Mouse (Mus musculus) c-Kit-positive CD71-positive TER-119-negative erythroid progenitor cells, embryonic 14.5 days (primary cell): ENCODE results near the gene Mxra7.
"Not testable (repeated sequence)": the region's sequence is repeated elsewhere in the genome, so short reads cannot be mapped to it uniquely, and the experiment has no call there.

ENCODE experiments used
- DNase-seq: peaks from one replicate; pipeline ENCODE4 v3.0.0-alpha.2; 2013; ENCODE audit warnings: low read depth

The Mxra7 gene

DNA sequence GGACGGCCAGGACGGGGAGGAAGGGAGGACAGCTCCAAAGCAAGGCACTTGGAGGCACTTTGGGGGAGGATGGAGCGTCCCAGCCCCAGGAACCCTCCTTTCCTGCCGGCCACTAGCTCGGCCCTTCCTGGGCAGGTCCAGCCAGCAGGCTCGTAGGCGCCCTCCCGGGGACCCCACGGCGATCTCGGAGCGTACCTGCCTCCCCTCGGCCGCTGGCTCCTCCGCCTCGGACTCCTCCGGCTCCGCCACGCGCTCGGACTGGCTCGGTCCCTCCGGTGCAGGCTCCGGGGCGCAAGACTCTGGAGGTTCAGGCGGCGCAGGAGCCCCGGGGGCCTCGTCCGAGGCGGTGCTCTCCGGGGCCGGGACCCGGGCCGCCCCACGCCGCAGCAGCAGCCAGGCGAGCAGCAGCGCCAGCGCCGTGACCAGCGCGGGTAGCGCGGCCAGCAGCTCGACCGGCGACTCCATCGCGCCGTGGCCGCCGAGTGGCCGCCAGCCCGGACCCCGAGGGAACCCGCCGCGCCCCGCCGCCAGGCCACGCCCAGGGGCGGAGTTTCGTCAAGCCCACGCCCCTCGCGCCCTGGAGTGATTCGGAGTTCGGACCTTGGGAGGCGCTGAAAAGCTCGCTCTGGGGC is at the start of gene Mxra7:
Mxra7 (minus strand) TSS at position 513 of the 632 bp plus-strand sequence.
- DNase-seq: no peak

DNA sequence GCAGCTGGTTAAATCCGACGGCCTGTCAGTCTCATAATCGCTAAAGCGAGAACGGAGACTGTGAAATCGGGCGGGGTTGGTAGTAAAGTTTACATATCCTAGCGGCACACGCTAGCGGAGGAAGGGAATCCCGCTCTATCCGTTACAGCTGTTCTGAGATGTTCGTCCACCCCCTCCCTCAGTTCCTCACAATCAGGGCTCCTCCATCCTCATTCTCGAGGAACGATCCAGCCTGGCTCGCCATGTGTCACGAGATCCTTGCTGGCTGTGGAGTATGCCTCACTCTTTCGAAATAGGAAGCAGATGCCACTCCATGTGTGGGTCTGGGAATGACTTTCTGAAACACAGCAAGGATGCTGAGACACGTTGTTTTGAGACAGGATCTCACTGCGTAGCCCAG is 46.1 kb upstream of the Mxra7 start:
- no peak for DNase-seq

DNA sequence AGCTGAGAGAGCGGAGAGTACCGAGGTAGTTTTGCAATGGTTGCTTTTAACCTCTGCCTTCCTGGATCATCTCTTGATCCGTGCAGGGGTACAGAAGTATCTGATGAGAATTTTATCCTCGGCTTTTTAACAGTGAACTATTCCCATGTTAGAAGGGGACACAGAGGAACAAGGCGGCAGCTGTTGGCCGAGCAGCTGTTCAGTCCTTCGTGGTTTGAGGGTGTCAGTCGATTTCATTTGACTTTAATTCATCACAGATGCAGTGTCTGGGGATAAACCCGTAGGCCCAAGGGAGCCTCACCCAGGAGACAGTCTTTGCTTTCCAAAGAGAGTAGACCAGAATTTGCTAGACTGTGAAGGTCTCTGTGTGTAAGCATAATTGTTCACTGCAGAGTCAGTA is 43.7 kb upstream of the Mxra7 start:
- DNase-seq: no peak

DNA sequence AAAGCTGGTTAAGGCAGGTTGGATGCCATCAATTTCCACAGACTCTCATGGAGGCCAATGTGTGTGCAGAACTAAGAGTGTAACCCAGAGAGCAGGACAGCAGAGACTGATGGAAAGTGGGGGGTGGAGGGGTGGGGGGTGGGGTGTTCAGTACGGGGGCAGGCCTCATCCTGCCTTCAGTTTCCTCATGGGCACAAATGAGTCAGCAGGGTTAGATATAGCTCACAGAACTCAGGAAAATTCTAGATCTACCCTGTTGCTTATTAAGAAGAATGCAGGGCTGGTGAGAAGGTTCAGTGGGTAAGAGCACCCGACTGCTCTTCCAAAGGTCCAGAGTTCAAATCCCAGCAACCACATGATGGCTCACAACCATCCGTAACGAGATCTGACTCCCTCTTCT is 41.8 kb upstream of the Mxra7 start:
- no peak for DNase-seq

DNA sequence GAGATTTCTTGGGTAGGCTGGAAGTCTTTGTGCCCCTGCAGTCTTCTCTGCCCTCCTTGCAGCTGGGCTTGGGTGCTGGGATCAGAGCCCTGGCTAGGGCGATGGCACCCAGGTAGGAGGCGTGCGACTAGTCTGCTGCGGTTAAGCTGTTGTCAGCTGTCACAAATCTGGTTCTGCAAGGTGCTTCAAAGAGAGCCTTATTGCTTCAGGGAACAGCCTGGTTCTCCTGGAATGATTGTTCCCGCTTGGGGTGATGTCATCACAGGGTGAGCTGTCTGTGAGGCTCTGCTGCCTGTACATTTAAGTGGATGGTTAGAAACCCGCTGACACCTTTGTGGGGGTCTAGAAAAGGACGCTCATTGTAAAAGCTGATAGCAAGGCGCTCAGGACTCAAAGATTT is 41.4 kb upstream of the Mxra7 start:
- no peak for DNase-seq

DNA sequence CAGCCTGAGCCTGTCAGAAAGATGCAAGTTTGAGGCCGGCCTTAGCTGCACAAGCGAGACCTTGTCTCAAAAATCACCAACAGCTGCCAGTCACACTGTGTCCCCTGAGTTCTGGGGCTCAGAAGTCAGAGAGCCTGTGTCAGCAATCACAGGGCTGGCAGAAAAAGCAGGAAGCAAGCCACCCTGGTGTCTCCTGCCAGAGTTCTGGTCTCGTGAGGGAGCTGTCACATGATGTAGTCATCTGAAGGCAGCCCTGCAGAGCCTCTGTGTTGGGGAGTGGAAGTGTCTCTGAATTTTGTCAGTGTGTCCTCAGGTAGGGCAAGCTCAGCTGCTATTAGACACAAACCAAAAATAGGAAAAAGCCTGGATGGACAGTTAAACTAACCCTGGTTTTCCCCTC is 40.3 kb upstream of the Mxra7 start:
- DNase-seq: no peak

DNA sequence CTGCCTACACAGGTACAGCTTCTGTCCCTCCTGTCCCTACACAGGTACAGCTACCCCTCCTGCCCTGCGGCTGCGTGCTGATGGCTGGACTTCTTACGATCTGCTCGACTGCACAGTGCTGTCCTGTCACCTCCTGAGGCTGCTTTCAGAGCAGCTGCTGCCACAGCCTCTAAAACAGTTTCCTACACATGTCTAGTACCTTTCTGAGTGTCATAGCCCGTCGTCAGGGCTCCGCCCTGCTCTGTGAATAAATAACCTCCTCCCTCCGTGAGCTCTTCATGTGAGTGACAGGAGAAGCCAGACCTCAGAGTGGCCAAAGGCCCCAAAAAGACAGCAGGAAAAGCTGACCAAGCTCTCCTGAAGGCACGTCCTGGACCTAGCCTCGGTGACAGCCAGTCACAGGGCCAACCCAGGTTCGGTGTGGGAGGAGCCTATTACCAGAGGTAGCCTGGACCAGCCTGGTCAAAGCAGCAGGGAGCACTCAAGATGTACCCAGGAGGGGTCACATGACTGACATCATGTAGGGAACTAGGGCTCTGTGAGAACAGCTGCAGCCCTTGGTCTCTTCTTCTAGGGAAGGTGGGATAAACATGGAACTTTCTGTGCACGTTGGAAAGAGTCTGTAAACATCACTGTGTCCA is 38.2 kb upstream of the Mxra7 start:
- no peak for DNase-seq

DNA sequence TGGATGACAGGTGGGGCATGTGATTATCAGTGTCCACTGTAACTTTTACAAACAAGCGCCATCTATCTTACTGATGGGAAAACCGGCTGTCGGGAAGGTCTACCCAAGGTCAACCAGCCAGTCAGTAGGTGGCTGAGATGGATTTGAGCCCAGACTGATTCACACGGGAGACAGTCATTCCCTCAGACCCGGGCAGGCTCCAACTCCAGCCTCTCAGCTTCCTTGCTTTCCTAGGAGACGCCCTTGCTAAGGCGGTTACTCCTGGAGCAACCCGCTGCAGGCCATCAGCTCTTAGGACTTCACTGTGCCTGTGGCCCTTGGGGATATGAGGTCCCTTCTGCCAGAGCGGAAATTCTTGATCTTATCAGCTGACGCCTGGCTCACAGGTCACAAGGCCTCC is 36.6 kb upstream of the Mxra7 start:
- DNase-seq: no peak

DNA sequence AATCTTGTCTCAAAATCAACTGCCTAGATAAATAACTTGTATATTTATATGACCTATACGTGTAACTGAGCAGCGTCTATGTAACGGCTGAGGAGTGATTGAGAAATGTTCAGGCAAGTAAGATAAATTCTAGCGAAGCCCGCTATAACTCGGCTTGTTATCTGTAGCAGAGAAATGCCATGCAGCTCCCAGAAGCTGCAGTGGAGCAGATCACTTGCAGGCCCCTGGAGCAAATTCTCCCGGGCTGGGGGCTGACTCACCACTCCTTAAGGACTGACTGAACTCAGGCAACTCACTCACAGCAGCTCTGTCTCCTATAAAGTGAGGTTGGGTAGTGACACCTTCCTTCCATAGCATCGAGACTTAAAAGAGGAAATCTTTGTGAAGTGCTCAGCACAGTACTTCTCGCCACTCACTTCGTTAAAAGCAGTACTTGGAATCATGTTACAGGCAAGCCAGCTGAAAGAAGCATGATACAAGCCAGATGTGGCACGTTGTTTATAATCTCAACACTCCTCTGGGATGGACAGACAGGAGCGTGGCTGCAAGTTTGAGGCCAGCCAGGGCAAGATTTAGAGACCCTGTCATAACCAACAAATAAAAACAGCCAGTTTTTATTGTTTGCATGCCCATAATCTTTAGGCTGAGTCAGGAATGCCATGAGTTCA is 29.5 kb upstream of the Mxra7 start:
- no peak for DNase-seq

DNA sequence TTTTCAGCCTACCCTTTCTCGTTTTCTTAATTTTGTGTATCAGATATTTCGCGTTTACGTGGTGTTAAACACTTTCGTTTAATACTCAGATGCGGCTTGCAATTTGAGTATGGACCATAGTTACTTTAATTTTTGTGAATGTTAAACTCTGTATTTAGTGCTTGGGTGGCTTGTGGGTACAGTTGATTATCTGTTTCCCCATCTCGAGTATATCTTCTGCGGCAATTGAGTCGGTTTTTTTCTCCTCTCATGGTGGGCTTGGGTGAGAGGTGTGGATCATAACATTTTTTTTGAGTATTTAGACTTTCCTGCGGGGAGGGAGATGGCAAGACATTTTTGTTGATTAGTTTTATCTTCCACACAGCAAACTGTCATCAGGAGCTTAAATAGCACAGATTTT is 26.4 kb upstream of the Mxra7 start:
- no peak for DNase-seq

DNA sequence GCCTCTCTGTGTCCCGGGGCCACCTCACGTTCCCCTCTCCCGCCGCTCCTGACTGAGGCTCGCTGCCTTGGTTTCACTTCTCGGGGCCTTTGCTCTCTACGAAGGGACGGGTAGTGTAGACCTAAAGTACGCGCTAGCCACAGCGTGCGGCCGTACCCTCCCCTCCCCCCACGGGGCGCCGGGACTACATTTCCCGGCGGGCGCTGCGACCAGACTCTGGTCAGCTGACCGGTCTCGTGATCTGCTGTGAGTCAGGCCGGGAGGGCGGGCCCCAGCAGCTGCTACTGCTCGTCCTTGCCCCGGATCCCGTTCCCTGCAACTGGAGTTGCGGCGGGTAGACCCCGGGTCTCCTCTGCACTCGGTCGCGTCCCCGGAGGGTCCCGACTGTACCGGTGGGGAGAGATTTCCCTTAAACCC is 25.7 kb upstream of the Mxra7 start:
- peak; percentile 88 for DNase-seq

DNA sequence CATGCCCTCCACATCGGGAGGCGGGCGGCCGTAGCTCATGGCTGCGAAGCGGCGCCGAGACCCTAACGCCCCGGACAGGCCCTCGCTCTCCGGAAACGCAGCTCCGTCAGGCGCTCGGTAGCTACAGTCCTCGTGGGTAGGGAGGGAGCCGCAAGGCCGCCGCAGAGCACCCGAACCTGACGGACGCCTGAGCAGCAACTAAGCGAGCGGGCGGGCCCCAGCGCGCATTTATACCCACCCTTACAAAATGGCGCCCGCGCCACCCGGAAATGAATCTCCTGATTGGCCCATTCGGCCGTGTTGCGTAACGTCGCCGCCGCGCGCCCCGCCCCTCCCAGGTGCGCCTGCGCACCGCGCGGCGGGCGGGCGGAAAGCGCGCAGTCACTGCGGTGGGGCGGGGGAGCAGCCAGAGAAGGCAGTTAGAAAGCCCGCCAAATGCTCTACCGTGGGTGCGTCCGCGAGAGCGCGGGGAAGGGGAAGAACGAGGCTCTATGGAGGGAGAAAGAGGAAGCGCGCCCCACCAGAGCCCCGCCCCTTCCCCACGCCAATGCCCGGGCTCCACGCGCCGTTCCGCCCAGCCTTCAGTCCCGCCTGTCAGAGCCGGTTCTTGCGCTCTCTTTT is 25.2 kb upstream of the Mxra7 start, which contains the start of gene Srsf2:
Srsf2 (minus strand) TSS at position 204 of the 621 bp plus-strand sequence.
- peak; percentile 74 for DNase-seq

DNA sequence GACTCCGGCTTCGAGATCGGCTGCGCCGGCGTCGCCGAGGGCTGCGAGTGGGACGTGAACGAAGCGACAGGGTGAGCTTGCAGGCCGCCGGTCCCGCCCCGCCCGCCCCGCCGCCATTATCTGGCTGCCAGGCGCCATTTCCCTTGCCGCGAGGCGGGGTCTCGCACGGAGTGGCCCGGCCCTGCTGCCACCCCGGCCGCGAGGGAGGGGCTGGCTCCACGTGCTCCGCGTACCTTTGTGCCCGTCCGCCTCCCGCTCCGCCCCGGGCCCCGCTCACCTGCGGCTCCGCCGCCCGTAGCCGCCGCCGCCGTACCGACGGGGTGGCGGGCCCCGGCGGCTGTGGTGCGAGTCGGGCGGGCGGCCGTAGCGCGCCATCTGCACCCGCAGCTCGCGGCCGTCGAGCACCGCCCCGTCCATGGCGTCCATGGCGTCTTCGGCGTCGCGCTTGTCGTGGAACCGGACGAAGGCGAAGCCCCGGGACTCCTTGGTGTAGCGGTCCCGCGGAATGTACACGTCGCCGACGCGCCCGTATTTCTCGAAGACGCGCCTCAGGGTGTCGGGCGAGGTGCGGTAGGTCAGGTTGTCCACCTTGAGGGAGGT is 24.5 kb upstream of the Mxra7 start, which contains the start of gene Mfsd11:
Mfsd11 (plus strand) TSS at position 150 of the 600 bp plus-strand sequence.
- no peak for DNase-seq

DNA sequence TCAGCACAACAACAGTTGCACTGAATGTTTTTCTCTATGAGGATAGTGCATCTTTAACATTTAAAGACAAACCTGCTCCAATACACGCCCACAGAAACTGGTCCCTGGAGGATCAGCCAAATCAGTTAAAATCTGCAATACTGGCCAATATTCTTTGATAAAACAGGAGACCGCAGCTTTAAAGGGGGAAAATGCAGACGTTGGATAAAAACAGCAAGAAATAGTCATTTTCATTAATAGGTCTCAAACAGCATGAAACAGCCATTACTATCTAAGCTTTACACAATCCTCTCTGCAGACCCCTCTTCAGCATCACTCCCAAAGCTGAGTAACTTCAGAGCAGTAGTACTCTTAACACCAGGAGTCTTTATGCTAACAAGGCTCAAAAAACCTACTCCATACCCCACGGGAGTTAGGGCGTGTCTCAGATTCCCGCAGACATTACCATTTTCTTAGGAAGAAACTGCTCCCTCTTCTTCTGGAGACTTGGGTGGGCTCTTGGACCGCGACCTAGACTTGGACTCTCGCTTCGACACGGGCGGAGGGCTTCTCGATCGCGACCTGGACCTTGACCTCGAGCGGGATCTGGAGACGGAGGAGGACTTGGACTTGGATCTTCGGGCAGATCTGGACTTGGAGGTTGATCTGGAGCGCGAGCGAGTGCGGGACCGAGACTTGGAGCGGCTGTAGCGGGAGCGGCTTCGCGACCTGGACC is 23.9 kb upstream of the Mxra7 start:
- no peak for DNase-seq

DNA sequence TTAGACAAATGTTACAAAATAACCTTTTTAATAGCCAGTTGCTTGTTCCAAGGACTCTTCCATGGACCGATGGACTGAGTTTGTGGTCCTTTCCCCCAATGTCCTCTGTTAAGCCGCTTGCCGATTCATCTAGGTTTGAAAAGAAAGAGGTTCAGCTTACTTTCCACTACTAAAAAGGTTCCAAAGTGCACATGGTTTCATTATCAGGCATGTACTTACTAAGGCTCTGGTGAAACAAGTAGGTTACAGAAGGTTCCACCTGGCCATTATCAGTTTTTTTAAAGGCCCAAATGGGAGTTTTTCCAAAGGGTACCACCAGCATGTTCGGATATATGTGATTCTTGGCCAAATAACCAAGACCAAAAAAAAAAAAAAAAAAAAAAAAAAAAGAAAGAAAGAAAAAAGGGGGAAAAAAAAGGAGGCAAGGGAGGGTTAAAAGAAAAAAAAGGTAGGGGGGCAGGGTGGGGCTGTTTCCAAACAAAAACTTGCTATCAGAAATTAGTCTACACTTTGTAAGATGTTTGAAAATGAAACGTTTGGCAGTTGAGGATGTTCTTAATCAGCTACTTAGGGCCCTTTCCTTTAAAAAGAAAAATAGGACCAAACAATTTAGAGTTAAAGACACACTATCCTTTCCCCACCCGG is 23.1 kb upstream of the Mxra7 start:
- no peak for DNase-seq

DNA sequence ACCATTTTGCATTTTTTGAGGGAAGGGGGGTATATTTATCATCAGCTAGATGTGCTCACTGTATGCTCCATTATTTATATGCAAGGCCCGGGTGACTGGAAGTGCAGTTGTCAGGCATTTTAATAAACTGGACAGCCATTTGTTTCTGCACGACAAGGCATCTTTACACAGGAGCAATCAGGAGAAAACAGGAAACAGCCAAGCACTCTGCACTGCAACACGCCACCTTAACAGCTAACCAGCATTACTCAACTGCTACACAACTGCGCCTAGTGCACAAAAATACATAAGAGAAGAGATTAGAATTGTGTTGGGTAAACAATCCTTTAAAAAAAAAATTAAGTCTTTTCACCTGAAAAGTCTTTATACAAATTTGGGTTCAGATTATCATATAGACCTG is 22.2 kb upstream of the Mxra7 start:
- DNase-seq: no peak

DNA sequence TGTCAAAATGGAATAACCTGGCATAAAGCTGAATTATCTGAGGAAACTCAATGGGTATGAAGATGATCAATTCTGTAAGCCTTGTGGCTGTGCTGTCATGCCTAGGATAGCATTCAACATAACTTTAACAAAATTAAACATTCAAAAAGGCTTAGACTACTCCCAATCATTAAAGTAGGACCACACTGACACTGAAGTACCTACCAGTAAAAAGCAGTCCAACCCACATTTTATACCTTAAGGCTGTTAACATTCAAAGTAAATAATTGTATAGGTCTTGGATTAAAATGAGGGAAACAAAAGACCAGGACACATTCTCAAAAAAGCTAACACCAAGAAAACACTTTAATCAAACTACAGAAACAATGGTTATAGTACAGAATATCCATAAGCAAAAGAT is 21.7 kb upstream of the Mxra7 start:
- no peak for DNase-seq

DNA sequence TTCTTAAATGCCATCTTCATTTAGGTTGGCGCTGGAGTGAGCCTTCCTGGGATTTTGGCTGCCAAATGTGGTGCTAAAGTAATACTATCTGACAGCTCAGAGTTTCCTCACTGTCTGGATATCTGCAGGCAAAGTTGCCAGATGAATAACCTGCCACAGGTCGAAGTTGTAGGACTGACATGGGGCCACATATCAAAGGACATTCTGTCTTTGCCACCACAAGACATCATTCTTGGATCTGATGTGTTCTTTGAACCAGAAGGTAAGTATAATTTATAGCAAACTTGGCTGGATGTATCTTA is 21.0 kb upstream of the Mxra7 start:
- DNase-seq: not testable (repeated sequence)

DNA sequence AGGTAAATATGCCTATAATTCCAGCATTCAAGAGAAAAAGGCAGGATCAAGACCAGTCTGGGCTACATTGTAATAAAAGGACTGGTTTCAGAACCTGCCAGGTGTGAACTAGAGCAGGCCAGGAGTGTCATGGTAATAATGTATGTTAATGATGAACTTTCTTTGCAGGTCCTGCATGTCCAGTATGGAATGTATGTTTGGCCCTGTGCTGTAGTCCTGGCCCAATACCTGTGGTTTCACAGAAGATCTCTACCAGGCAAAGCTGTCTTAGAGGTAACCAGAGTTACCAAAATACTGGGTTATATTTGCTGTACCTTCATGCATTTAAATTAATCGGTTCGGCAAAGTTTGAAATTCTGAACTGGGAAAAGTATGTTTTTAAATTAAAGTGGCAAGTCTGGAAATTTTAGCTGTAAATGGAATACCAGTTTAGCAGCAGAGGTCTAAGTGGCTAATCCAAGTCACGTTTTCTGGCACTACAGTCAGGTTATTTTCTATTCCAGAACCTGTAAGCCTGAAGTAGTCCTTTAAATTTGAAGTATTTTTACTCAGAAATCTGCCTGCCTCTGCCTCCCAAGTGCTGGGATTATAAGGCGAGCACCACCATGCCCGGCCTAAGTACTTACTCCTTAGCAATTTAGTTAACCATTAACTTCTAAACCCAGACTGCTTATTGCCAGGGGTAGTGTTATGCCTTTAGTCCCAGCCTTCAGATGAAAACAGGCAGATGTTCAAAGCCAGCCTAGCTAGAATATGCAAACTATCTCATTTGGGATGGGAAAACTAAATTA is 20.4 kb upstream of the Mxra7 start:
- DNase-seq: no peak

DNA sequence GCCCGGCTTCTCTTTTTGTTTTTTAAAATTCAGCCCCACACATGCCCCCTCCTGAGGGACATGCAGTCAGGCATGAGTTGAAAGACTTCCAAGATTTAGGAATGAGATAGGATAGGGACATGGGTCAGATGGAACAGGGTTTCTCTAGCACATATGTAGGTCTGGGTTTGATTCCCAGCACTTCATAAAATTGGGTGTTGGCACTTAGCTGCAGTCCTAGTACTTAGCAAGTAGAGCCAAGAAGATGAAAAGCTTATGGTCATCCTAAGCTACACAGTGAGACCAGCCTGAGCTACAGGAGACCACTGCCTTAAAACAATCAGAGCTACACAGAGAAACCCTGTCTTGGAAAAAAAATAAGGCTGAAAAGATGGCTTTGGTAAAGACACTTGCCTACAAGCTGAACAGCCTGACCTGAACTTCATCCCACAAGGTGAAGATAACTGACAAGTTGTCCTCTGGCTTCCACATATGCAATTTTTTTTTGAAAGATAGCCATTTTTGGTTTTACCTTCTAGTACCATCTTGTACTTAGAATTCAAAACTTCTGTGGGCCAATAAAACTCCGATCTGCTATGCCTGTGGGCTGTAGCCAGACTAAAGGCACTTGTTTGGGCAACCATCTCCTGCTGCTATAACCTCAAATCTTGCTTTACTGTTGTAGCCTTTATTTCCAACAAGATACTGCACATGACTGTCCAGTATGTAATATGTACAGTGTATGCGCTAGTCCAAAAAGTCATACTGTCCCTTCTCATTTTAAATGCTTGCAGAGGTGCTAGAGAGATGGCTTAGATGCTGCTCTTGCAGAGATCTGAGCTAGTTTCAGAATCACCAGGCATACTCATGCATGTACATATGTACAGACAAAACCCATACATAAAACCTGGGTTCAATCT is 19.6 kb upstream of the Mxra7 start:
- DNase-seq: no peak
